Mouse (Mus musculus) cerebellum, adult 2 months (tissue): ENCODE data around the gene March9.

Experiments
- CTCF ChIP-seq: fragments of 200-500 bp; IDR thresholded peaks from 2 replicates; pipeline ENCODE4 v1.5.1; 2011; ENCODE audit warnings: low read depth, mild to moderate bottlenecking, control low read depth, low read length, moderate library complexity, borderline replicate concordance; ENCODE audit not compliant: insufficient read depth
- POLR2A ChIP-seq: fragments of 200-500 bp; IDR thresholded peaks from 2 replicates; pipeline ENCODE4 v1.6.1; 2011; ENCODE audit warnings: low read length, control low read depth, borderline replicate concordance; ENCODE audit not compliant: insufficient read depth

- TF ChIP-seq POLR2A (no peak), CTCF (no peak)
Measured at GRCm38 (mm10) chr10:127103631-127104030, 43.6 kb upstream of the March9 start.
